Mouse (Mus musculus): ENCODE measurements around the gene Pik3r1. TPM values are rescaled to one million over a fixed set of nuclear protein-coding genes. Genes with fewer than 3 reads are reported as not detected.
A peak's percentile ranks its signal among the peaks of the same experiment; 100 is the strongest.

The Pik3r1 gene
- total RNA-seq, 1 experiment from 2014 or later = 110 TPM

GRCm38 (mm10) chr13:101711301-101711700, 56.7 kb downstream of the Pik3r1 start:
- DNase-seq = no peak

- DNase-seq = no peak
These were observed 58.2 kb downstream of the Pik3r1 start for GRCm38 (mm10) chr13:101709788-101710187.

GRCm38 (mm10) chr13:101707226-101707625, 60.8 kb downstream of the Pik3r1 start:
- DNase-seq = no peak

GRCm38 (mm10) chr13:101706426-101706825, 61.6 kb downstream of the Pik3r1 start:
- DNase-seq = no peak

- no peak for DNase-seq
These were observed 65.8 kb downstream of the Pik3r1 start for GRCm38 (mm10) chr13:101702096-101702775.

- no peak for DNase-seq
These were observed 66.4 kb downstream of the Pik3r1 start for GRCm38 (mm10) chr13:101701632-101702031.

GRCm38 (mm10) chr13:101699742-101700141, 68.3 kb downstream of the Pik3r1 start:
- DNase-seq = no peak

GRCm38 (mm10) chr13:101697966-101698365, 70.1 kb downstream of the Pik3r1 start:
- DNase-seq = no peak

- no peak for DNase-seq
These were observed 70.6 kb downstream of the Pik3r1 start for GRCm38 (mm10) chr13:101697461-101697860.

- DNase-seq = peak; percentile 28
These were observed 71.2 kb downstream of the Pik3r1 start for GRCm38 (mm10) chr13:101696827-101697226.

- DNase-seq = no peak
These were observed 71.7 kb downstream of the Pik3r1 start for GRCm38 (mm10) chr13:101696316-101696715.

- peak; percentile 93 for DNase-seq
These were observed 72.1 kb downstream of the Pik3r1 start for GRCm38 (mm10) chr13:101695876-101696275.

GRCm38 (mm10) chr13:101694496-101695251, 73.3 kb downstream of the Pik3r1 start:
- peak; percentile 73 for DNase-seq

GRCm38 (mm10) chr13:101693967-101694495, 74.0 kb downstream of the Pik3r1 start:
- DNase-seq = peak; percentile 81

GRCm38 (mm10) chr13:101692866-101693691, 74.9 kb downstream of the Pik3r1 start:
- no peak for DNase-seq

- DNase-seq = peak; percentile 30
These were observed 75.7 kb downstream of the Pik3r1 start for GRCm38 (mm10) chr13:101692239-101692784.

GRCm38 (mm10) chr13:101691669-101692068, 76.3 kb downstream of the Pik3r1 start:
- DNase-seq = no peak

- DNase-seq = no peak
These were observed 76.9 kb downstream of the Pik3r1 start for GRCm38 (mm10) chr13:101690911-101691655.

- DNase-seq = peak; percentile 39
These were observed 77.8 kb downstream of the Pik3r1 start for GRCm38 (mm10) chr13:101690167-101690566.

GRCm38 (mm10) chr13:101686256-101686655, 81.8 kb downstream of the Pik3r1 start:
- DNase-seq = no peak

GRCm38 (mm10) chr13:101684706-101685105, 83.3 kb downstream of the Pik3r1 start:
- DNase-seq = no peak
